Mouse (Mus musculus): Measurements from ENCODE around the gene Farp1. TPM values are rescaled to one million over a fixed set of nuclear protein-coding genes. Genes with fewer than 3 reads are reported as not detected.

Gene Farp1
- total RNA-seq, 2 experiments from 2014 or later: 7.2 to 8.3 TPM

DNA sequence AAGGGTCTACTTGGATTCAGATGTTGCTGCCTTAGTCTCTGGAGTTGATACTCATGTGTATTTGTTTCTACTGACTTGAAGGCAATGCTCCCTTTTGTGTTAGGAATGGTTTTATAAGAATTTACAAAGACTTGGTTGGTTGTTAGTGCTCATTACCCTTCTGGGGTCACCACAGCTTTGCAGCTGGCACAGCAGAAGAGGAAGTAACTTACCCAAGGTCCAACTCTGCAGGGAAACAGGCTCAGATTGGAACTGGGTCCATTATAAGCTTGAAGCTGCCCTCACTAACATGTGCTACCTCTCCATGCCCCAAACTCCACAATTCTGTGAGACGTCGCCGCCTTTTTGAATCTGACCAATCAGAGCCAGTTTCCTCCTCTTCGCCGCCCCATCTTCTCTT lies 22.8 kb downstream of the Farp1 start:
- DNase-seq: no peak

DNA sequence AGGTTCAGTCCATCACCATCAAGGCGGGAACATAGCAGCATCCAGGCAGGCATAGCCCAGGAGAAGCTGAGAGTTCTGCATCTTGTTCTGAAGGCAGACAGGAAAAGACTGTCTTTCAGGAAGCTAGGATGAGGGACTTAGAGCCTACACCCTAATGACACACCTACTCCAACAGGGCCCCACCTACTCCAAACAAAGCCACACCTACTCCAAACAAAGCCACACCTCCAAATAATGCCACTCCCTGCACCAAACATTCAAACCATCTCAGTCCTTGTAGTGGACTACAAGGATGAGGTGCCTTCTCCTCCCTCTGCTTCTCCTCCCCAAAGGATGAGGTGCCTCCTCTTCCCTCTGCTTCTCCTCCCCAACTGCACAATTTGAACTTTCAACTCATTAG lies 23.5 kb downstream of the Farp1 start:
- DNase-seq: no peak

GRCm38 (mm10) chr14:121059266-121059665 lies 24.3 kb downstream of the Farp1 start:
- DNase-seq: peak; percentile 82

DNA sequence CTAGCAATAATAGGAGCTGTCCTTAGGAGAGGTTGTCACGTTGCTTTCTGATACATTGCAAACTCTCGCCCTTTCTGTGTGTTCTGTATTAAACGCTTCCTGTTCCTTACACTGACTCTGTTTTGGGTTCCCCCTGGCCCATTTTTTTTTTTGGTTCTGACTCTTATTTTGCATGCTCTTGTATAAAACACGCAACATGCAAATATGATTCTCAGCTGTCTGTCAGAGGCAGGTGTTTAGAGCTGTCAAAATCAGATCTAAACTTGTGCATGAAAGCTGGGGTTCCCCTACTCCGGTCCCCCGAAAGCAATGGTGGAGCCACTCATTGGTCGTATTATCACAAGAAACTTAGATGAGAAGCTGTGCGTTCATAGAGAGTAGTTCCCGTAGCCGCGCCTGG lies 25.5 kb downstream of the Farp1 start:
- no peak for DNase-seq

- DNase-seq: peak; percentile 62
Measured at GRCm38 (mm10) chr14:121061686-121062085, 26.7 kb downstream of the Farp1 start.

- DNase-seq: no peak
Measured at GRCm38 (mm10) chr14:121062238-121063082, 27.5 kb downstream of the Farp1 start.

DNA sequence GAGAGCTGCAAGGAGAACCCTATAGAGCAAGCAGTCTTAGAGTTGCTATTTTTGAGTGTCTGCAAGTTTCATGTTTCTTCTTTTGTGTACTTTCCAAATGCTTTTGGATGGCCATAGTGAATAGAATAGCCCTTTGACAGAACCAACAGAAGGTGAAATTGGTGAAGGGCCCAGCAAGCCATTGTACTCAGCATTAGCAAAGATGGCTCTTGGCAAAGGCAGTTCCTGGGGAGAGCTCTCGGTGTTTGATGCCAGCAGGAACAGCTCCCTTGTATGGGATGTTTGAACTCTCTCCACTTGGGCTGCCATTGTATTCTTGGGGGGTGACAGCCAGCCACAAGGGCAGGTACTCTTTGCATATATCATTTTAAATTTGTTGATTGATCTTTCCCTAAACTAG lies 29.7 kb downstream of the Farp1 start:
- no peak for DNase-seq

- DNase-seq: no peak
Measured at GRCm38 (mm10) chr14:121073093-121073866, 38.3 kb downstream of the Farp1 start.

- no peak for DNase-seq
Measured at GRCm38 (mm10) chr14:121074197-121074734, 39.3 kb downstream of the Farp1 start.

- no peak for DNase-seq
Measured at GRCm38 (mm10) chr14:121080739-121081138, 45.7 kb downstream of the Farp1 start.

GRCm38 (mm10) chr14:121082341-121082740 lies 47.3 kb downstream of the Farp1 start:
- peak; percentile 60 for DNase-seq

GRCm38 (mm10) chr14:121082793-121083192 lies 47.8 kb downstream of the Farp1 start:
- no peak for DNase-seq

DNA sequence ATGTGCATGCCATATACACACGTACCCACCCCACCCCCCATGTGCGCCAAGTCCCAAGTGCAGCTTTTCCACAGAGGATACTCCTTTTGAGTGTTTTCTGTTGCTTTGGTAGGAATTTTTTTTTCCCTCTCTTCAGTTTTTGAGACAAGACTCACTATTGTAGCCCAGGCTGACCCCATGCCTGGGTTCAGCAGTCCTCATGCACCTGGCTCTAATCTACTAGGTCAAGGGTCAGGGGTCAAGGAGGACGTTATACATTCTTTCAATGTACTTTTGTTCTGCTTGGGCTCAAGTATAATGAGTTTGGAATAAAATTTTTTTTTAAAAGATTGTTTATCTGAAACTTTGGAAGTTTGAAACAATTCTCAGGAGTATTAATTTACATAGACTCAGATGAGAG lies 48.4 kb downstream of the Farp1 start:
- DNase-seq: no peak

GRCm38 (mm10) chr14:121092517-121092916 lies 57.5 kb downstream of the Farp1 start:
- DNase-seq: no peak

GRCm38 (mm10) chr14:121093860-121094259 lies 58.9 kb downstream of the Farp1 start:
- no peak for DNase-seq

DNA sequence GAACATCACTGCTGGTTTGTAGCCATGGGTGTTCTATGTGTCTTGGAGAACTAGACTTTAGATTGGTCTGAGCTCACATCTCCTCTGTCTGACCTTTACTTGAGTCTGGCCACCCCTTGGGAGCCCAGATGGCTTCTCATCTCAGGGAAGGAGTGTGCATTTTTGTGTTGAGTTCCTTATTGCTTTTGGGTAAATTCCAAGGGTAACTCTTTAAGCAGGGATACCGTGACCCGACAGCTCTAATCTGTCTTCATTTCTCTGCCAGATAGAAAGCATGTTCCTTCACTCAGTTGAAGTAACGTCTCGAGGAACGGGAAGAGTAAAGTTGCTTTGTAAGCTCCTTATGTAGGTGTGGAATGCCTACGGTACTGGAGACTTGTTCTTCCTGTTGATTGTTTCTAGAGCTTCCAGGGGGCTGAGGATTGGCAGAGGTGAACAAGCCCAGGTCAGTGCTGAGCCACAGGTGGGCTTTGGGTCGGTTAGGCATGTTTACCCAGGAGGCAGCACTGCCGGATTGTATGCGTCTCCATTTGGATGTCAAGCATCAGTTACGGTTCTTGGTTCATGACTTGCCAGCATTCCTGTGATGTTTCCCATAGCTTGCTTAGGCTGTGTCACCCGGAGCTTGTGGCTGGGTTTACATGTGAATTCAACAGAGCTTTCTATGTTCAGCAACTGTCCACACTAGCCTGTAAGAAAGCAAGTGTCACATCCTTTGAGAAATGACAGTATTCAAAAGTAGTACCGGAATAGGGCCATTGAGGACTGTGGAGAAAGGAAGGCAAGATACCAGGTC lies 62.8 kb downstream of the Farp1 start:
- no peak for DNase-seq

DNA sequence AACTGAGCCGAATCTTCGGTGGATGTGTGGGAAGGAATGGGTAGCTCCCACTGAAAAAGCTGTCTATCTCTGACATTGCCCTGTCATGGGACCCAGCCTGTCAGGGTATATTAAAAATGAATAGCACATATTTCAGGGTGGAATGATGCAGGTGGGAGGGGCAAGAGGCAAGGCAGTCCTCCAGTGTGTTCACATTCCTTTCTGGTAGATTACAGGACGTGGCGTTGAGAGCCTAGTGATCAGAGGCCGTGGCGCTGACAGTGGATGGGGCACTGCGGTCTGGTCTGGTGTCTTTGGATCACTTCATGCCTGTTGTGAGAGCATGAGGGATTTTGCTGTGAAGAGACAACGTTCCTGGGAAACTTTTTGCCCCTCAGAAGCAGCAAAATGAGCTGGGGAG lies 64.1 kb downstream of the Farp1 start:
- DNase-seq: no peak

DNA sequence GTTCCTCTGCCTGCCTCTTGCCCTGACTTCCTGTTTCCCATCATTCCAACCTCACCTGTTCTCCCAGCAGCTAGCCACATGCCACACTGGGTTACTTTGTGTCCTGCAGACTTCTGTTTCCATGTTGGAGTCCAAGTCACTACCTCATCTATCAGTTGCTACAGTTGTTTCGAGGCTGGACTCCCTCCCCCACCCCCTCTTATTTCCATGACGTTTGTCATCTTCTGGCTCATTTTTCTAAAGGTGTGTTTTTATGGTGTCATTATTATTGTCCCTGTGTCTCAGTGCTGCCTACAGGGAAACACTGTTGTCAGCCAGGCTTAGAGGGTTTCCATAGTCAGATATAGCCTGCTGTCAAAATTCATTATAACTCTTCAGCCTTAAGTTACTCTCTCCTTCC lies 64.9 kb downstream of the Farp1 start:
- DNase-seq: no peak

- no peak for DNase-seq
Measured at GRCm38 (mm10) chr14:121100829-121101228, 65.8 kb downstream of the Farp1 start.

DNA sequence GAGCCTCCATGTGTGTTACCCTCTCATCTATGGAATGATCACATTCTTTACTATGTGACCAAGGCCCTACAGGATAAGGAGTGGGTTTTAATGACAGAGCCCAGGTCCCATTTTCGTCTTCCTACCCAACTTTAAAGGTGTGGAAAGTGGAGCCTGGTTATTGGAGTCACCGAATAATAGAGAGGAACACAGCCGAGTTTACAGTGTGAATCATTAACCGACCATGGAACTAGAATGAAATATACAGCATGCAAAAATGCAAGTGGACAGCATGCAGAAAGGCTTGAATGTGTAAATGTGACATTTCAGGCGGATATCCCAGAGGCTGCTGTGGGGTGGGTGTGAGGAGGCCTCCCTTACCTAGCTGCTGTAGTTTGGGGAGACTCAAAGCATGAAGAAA lies 66.5 kb downstream of the Farp1 start:
- DNase-seq: no peak

- DNase-seq: no peak
Measured at GRCm38 (mm10) chr14:121102599-121102998, 67.6 kb downstream of the Farp1 start.

DNA sequence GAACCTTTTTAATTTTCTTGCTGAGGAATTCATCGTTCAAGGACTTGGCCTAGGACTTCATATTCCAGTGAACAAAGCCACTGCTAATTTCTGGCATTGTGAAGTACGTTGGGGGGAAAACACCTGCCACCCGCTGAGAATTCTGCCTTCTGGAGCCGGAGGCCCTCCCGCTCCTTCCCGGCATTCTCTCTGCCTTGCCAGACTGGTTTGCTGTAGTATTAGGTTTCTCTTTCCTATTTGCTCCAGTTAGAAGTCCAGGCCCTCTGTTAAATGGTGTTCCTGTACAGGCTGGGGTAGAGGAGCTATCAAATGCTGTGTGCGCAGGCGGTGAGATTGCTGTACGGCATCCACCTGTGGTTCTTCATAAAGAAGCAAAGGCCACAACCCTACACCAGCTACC lies 68.5 kb downstream of the Farp1 start:
- no peak for DNase-seq
